Mouse (Mus musculus): ENCODE data around the gene Spi1.

DNA sequence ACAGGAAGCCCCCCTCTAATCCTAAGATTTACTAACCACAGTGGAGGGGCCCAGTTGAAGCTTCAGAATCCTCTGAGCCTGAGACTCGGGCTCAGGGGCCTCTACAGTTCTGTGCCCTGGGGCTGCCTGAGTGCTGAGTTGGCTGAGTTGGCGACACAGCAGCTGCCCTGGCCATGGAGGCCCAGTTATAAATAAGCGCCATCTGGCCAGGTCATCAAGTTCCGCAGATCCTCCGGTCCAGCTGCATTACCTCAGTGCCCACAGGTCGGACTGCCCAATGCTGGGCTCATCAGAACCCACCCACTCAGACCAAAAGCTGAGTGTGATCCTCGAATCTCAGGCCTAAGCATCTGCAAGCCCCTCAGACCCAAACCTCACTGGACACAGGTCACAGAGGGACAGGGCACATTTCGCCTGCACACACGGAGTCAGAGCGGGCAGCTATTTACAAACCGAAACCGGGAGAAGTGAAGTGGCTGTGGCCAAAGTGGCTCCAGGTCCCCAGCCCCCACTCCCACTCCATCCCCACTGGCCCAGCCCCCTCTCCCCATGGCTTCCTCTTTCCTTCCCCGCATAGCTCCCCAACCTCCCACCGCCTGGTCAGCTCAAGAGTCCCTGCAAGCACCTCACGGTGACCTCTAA is 2.1 kb downstream of the Spi1 start:
- TF ChIP-seq CTCF (IDR thresholded peaks at IDR 0.05; ENCODE audit: low read depth, low read length) (no peak), POLR2A (IDR thresholded peaks at IDR 0.05; ENCODE audit: extremely low read depth, insufficient read depth, low read length) (no peak)

Measured in liver, adult 2 months (tissue).